Mouse (Mus musculus) retina, postnatal 7 days (tissue): Measurements from ENCODE around the gene Ube2q1.
"Not testable (repeated sequence)": the region's sequence is repeated elsewhere in the genome, so short reads cannot be mapped to it uniquely, and the experiment has no call there.

Experiments used
- DNase-seq: peaks from one replicate; pipeline ENCODE4 v3.0.0-alpha.2; 2012; ENCODE audit warnings: low read depth, low spot score

Gene Ube2q1

DNA sequence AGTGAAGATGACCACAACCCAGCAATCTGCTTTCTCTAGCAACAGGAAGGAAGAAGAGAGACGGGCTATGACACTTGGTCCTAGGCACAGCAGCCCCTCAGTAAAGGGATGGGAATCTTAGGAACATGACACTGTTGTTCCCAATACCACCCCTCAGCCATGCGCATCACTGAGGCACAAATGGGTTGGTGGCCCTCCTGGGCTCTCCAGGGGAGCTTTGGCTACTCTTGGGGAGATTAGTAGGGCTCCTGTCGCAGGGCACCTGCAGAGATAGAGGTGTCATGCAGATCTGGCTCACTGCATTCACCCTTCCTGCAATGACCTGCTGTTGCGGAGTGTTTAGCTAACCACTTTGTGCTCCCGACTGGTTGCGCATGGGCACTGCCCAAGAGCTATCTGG lies 12.9 kb downstream of the Ube2q1 start:
- no peak for DNase-seq

DNA sequence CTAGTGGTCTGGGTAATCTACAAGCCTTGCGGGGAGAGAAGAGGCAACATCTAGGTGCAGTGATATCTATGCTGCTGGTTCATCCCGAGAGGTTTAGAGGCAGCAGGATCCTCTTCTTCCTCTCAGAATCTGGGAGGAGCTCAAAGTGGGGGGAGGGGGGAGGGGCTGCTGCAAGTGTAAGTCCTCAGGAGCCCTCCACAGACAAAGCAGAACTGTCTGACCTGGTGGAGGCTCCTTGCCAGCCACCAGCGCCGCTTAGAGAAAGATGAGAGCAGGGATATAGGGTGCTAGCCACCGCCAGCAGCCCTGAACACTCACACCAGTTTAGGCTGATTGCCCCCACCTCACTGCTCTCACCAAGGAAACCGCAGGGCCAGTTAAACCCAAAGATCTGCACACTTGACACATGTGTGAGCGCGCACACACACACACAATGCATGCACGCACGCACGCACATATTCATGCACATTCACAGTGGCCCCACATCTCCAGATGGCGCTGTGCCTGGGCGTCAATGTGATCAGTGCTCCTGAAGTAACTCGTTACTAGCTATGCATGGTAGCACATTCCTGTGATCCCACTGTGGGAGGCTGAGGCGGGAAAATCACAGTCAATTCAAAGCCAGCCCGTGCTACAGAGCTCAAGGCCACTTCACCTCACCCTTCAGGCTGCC lies 15.4 kb downstream of the Ube2q1 start:
- DNase-seq, result no peak

DNA sequence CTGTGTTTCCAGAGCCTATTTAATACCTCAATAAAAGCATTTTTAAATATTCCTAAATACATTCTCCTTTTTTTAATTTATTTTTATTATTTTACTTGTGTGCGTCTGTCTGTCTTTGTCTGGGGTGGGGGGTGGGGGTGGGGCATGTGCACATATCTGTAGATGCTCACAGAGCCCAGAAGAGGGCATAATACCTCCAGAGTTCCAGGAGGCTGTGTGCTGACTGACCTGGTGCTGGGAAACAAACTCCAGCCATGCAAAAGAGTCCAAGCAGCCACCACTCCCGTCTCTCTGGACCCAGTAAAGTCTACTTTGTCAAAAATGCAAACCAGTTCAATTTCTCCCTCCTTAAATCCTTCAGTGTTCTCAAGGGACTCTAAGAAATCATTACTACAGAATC lies 21.2 kb downstream of the Ube2q1 start:
- no peak for DNase-seq

DNA sequence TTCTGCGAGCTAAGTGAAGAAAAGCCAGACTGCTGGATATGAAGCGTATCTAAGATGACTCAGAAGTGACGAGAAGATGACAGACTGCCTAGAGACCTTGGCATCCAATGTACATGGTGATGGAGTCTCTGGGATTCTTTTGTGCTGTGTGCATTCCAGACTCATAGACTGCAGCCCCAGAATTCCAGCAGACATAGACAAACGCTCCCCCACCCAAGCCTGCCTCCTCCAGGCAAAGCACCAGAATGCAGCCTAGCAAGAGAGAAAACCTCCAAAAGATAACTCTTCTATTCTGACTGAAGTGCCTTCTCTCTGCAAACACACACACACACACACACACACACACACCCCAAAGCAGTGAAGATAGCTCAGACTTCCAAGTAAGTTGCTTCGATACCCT lies 22.3 kb downstream of the Ube2q1 start:
- DNase-seq, result no peak

DNA sequence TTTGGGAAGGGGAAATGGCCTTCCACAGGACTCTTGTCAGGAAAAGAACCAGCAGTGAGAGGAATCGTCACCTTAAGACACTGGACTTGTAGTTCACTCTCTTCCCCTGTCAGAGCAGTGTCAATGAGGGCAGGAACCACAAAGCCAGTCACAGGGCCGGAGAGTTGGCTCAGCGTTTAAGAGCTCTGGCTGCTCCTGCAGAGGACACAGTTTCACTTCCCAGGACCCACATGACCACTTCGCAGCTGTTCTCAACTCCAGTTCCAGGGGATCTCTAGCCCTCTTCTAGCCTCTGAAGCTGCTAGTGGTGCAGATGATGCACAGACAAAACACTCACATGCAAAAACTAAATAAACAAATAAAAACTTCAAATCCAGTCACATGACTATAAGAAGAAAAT lies 22.9 kb downstream of the Ube2q1 start:
- no peak for DNase-seq

DNA sequence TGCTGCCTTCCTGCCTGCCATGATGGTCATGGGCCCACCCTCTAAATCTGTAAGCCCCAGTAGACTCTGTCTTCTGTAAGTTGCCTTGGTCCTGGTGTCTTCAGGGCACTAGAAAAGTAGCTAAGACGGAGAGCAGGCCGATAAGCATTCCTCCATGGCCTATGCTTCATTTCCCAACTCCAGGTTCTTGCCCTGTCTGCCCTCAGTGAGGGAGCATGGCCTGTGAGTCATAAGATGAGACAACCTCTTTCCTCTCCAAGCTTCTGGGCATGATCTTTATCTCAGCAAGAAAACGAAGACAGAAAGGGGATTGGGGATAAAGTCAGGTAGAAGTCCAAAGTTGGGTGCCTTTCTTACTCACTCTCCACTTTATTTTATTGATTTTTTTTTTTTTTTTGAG lies 25.1 kb downstream of the Ube2q1 start:
- no peak for DNase-seq

DNA sequence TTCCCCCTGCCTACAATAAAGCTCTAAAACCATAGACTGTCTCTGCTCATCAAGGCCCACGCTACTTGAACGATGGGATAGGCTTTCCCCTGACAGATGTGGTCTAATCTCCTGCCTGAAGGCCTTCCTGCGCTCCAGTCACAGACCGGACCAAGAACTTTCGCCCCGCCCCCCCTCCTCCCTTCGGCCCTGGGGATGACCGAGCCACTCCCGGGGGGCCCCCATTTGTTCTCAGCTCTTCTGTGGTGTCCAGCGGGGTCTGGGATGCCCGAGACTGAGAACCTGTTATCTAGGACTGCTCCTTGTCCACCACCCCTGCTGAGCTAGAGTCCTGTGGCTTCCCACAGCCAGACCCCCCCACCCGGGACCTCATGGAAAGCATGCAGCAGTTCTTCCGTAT lies 26.1 kb downstream of the Ube2q1 start:
- DNase-seq, result no peak

DNA sequence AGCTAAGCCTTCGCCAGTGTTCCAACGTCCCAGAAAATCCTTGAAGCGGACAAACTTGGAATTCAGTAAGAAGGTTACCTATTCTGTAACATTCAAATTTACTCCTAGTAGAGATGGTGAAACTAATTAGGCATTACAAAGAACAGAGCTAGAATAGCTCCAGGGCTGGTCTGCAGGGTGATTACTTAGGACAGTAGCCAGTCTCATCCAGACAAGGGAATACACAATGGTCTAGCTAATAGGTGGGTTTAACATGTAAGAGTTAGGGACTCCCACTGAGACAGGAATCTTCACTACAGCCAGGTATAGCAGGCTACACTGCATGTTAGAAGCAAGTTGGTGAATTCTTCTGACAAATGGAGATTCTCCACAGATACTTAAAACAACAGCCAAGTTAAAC lies 26.7 kb downstream of the Ube2q1 start:
- not testable (repeated sequence) for DNase-seq

DNA sequence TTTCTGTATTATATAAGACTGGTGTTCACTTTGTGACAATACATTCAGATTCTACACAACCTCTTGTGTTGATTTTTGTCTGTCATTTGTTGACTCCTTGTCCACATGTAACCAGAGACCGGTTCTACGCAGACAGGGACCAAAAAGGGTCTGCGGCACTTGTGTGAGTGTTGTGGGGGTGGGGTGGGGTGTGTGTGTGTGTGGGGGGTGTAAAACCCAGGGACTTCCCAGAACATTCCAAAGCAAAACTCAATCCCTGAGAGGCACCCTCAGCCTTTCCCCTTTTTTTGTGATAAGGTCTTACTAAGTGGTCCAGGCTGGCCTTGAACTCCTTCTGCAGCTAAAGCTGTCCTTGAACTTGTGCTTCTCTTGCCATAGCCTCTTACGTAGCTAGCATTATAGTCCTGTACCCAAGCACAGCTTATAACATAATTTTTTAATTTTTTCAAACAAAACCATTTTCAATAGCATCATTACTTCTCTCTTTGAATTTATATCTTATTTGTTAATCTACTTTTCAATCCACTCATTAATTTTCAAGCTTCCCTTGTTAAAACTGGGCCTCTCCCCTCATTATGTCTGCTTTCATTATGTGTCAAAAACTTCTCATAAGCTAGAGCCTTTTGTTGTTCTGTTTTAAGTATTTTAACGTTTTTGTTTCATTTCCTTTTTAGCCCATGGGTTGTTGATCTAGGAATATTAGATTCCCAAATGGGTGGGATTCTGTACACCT lies 27.5 kb downstream of the Ube2q1 start:
- DNase-seq, result no peak

DNA sequence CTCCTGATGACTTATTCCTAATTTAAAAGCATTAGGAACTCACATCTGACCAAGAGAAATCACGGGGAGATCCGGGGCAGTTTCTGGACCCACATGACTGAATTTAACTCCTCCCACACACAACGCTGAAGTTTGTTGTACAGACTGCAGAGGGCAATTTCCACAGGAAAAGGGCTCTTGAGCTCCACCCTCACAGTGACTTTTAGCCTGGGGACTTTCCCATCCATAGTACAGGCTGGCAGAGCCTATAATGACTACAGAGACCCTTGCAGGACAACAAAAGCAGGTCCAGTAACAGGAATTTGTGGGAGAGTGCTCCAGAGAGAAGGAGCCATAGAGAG lies 28.1 kb downstream of the Ube2q1 start:
- no peak for DNase-seq

DNA sequence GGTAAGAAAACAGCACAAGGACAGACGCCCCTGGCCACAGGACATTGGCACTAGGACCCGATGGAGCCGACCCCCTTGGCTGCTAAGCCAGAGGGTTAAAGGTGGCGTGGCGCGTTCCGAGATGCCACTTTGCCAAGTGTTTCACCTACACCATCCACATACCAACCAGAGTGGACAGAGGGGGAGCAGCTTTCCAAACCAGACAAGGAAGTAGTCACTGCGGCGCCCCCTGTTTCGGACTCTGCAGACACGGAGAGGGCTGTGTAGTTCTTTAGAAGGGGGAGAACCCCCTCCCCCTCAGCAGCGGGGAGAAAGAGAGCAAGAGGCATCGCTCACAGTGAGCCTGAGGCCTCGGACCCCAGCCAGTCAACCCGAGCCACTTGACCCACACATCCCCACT lies 29.5 kb downstream of the Ube2q1 start:
- DNase-seq, result no peak

DNA sequence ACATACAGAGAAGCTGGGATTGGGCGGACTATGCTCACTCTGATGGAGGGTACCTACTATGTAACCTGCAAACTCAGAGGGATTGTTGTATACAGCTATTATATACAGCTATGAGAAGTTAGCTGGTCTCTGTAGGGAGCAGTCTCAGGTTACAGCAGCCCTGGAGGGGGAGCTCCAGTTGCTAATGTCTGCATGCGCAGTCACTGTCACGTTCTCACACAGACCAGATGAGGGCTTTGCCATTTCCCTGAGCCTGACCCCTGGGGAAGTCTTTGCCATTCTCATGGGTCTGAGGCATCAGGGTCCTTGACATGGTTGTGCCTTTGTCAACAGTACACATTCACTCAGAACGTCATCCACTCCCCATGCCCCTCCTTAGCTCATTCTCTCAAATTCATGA lies 31.8 kb downstream of the Ube2q1 start:
- no peak for DNase-seq

DNA sequence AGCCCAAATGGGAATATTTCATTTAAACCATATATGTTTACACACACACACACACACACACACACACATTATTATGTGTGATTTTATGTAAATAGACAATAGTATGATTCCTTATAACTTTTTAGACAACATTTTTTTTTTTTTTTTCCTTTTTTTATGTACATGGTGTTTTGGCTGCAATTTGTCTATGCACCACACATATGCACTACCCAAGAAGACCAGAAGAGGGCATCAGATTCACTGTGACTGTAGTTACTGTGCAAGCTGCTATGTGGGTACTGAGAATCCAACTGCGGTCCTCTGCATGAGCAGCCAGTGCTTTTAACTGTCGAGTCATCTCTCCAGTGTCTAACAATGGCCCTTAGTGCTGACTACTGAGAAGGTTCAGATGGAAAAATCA lies 33.3 kb downstream of the Ube2q1 start:
- DNase-seq, result no peak

DNA sequence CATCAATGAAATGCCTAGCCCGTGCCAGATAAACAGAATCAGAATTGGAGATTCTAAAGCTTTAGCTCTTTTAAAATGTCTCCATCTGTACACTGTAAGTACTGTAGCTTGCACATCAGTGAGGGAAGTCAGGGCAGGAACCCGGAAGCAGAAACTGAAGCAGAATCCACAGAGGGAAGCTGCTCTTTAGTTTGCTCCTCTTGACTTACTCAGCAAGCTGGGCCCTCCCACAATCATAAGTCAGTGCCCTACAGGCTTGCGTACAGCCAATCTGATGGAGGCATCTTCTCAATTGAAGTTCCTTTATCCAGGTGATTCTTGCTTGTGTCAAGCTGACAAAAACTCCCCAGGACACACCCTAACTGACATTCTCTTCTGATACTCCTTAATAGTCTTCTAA lies 33.8 kb downstream of the Ube2q1 start:
- DNase-seq, result no peak

DNA sequence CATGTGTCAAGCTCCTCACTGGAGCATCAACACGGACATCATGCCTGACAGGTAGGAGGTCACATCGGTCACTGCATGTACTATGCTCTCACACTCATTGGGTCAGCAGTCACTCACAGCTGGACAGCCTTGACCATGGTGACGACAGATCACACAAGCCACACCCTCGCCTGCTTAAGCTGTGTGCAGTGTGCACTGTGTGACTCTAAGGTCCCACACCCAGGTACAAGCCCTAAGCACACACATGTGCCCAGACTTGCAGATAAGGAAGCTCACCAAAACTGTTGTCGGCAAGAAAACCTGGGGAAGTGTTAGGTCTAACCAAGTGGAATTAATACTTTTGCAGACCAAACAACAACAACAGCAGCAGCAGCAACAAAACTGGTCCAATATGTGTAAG lies 34.5 kb downstream of the Ube2q1 start:
- no peak for DNase-seq

DNA sequence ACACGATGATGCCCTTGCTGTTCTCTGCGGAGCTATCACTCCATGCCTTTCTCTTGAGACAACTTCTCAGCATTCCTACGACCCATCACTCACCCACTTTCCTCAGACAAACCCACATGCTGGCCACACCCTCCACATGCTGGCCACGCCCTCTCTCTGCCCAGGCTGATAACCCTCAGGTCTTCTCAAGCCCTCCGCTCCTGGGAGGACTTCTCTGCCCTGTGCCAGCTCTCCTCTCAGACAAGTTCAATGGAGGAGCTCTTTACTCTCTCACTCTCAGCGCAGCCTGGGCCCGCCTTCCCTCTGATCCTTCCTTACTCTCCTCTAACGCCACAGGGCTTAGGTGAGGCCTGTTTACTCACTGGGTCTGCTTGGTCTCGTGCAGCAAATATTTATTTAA lies 35.2 kb downstream of the Ube2q1 start:
- DNase-seq, result no peak

DNA sequence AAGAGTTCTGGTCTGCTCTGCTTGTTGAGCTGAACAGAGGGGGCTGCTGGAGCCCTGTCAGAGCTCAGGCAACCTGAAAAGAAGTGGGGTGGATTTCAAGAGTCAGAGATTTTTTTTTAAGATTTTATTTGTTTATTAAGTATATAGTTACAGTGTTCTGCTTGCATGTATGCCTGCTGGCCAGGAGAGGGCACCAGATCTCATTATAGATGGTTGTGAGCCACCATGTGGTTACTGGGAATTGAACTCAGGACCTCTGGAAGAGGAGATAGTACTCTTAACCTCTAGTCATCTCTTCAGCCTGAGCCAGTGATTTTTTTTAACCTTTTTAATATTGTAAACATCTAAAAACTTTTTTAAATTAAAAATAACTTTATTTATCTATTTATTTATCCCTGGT lies 37.4 kb downstream of the Ube2q1 start:
- DNase-seq, result no peak

DNA sequence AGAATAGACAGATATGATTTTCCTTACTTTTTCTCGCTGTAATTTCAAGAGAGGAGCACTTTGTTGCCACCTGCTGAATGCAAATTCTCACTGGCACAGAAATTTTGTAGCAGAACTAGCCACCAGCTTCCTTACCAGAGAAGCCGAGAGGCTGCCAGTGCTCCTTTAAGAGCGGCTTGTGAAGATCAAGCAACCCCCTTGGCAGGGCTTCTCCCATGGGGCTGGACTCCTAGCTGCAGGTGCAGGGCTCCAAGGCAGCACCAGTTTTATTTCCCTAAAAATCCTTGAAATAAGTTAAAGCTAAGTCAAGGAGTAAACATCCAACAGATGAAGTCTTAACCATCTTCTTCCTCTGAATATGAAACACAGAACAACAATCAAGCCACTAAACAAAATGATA lies 38.8 kb downstream of the Ube2q1 start:
- no peak for DNase-seq

DNA sequence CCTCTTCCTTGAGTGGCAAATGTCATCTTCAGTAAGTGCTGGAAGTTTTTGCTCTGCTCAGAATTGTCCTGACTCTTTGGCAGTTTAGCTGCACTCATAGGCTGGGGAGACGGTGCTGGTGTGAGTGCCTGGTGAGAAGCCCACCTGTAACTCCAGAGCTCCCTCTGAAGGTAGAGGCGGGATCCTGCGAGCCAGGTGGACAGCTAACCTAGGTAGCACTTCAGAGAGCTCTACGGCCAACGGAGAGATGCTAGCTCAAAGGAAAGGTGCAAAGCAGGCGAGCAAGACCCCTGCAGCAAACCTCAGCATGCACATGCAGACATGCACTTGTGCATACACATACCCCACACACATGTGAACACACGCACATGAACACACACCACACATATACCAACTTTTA lies 40.6 kb downstream of the Ube2q1 start:
- no peak for DNase-seq

DNA sequence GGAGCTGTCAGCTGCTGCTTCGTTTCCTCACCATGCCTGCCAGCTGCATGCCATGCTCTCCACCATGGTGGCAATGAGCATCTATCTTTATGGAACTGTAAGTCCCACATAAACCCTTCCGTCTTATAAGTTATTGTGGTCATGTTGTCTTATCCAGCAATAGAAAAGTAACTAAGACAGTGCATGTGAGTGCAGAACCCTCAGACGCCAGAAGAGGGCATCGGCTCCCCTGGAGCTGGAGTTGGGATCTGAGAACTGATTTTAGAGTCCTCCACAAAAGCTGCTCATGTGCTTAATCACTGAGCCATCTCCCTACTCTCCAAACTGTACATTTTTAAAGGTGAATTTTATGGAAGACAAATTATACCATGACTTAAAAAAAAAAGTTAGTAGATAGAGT lies 43.6 kb downstream of the Ube2q1 start:
- DNase-seq, result no peak

DNA sequence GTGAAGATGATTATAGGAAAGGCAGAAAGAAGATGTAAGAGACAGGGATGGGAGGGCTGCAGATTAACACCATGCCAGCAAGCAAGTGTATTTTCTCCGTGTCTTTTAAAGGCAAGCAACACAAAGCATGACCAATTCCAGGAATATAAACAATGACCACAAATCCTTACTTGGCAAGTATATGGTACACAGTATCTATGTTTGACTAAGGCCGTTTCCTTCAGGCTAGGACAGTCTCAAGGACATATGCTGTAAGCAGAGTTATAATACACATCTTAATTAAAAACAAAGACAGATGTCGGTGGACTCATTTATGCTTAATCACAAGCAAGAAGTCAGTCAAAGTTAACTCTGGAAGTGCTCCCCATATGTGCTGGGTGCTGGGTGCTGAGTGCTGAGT lies 45.2 kb downstream of the Ube2q1 start:
- DNase-seq, result no peak

DNA sequence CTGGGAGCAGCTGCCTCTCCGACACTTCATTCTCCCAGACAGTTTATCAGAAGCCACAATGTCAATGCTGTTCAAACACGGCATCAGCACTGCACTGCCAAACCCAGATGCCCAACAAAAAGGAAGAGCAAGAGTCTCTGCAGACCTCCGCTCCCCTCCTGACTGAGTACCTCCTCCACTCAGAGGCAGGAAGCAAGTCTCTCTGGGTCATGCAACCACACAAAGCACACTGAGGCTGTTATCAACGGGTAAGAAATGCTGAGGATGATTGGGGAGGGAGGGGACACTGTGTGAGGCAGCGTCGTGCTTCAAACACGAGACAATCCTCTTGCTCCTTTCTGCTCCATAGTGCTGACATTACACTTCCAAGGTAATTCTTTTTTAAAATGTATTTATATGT lies 46.5 kb downstream of the Ube2q1 start:
- DNase-seq, result no peak

DNA sequence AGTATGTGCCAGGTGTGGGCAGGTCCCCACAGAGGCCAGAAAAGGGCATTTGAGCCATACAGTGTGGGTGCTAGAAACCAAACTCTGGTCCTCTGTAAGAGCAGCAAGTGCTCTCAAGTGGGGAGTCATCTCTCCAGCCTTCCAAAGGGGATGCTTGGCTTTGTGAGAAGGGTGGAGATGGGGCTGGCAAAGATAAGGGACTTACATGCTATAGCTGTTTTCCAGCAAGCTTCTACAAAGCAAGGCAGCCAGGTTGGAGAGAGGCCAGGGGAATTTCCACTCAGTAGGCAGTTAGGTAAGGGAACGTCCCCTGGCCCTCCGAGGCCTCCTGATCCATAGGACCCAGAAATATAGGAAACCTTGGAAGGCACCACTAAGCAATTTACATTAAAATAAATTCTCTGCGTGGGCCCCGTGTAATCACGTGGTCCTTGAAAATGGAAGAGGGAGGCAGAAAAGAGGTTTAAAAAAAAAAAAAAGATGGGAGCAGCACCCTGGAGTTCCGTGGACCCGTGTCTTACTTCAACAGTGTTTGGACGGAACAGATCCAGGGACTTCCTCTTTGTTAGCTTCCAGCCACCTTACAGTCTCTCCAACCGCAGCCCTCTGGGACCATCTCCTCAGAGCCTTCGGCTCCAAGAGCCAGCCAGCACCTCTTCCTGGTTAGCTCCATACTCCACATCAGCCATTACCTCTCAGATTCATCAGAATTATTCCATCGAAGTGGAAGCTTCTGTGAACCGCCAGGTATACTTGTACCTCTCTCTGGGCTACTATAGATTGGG lies 47.1 kb downstream of the Ube2q1 start:
- no peak for DNase-seq
